Mouse (Mus musculus) thymus, postnatal 36 days (tissue): ENCODE data around the gene Itpk1.
"Not testable (repeated sequence)": the region's sequence is repeated elsewhere in the genome, so short reads cannot be mapped to it uniquely, and the experiment has no call there.

Experiments
- DNase-seq, 2 experiments: peaks; one replicate each; pipeline ENCODE4 v3.0.0; 2022; ENCODE audit warnings: mixed read lengths in 2 of 2

Gene Itpk1

GRCm38 (mm10) chr12:102660906-102661651, 43.7 kb downstream of the Itpk1 start:
- no peak for DNase-seq

GRCm38 (mm10) chr12:102653003-102653402, 51.7 kb downstream of the Itpk1 start:
- DNase-seq: peak in 1 of 2 experiments; percentile 21

- DNase-seq: peak; percentile 33 to 45
Observed at GRCm38 (mm10) chr12:102652420-102652819, 52.3 kb downstream of the Itpk1 start.

GRCm38 (mm10) chr12:102651871-102652270, 52.9 kb downstream of the Itpk1 start:
- DNase-seq: peak; percentile 47 to 67

- peak in 1 of 2 experiments; percentile 32 for DNase-seq
Observed at GRCm38 (mm10) chr12:102651401-102651800, 53.3 kb downstream of the Itpk1 start.

GRCm38 (mm10) chr12:102650649-102651048, 54.1 kb downstream of the Itpk1 start:
- DNase-seq: no peak

- no peak for DNase-seq
Observed at GRCm38 (mm10) chr12:102647839-102648564, 56.7 kb downstream of the Itpk1 start.

- DNase-seq: no peak
Observed at GRCm38 (mm10) chr12:102646586-102647260, 58.0 kb downstream of the Itpk1 start.

- DNase-seq: no peak
Observed at GRCm38 (mm10) chr12:102645911-102646585, 58.7 kb downstream of the Itpk1 start.

- DNase-seq: peak; percentile 43 to 56
Observed at GRCm38 (mm10) chr12:102643316-102643715, 61.4 kb downstream of the Itpk1 start.

- no peak for DNase-seq
Observed at GRCm38 (mm10) chr12:102640436-102641163, 64.1 kb downstream of the Itpk1 start.

GRCm38 (mm10) chr12:102638878-102639277, 65.9 kb downstream of the Itpk1 start:
- no peak for DNase-seq

- no peak for DNase-seq
Observed at GRCm38 (mm10) chr12:102637235-102637634, 67.5 kb downstream of the Itpk1 start.

- DNase-seq: no peak
Observed at GRCm38 (mm10) chr12:102634436-102635050, 70.2 kb downstream of the Itpk1 start.

GRCm38 (mm10) chr12:102633083-102633501, 71.6 kb downstream of the Itpk1 start:
- no peak for DNase-seq

- no peak for DNase-seq
Observed at GRCm38 (mm10) chr12:102631690-102632089, 73.0 kb downstream of the Itpk1 start.

- not testable (repeated sequence) for DNase-seq
Observed at GRCm38 (mm10) chr12:102630471-102630870, 74.3 kb downstream of the Itpk1 start.

- peak; percentile 39 to 54 for DNase-seq
Observed at GRCm38 (mm10) chr12:102628221-102628620, 76.5 kb downstream of the Itpk1 start.

GRCm38 (mm10) chr12:102627545-102627944, 77.2 kb downstream of the Itpk1 start:
- DNase-seq: peak; percentile 33 to 44

- no peak for DNase-seq
Observed at GRCm38 (mm10) chr12:102626841-102627240, 77.9 kb downstream of the Itpk1 start.

GRCm38 (mm10) chr12:102625717-102626116, 79.0 kb downstream of the Itpk1 start:
- no peak for DNase-seq

- DNase-seq: no peak
Observed at GRCm38 (mm10) chr12:102625118-102625517, 79.6 kb downstream of the Itpk1 start.
